Mouse (Mus musculus) activated CD4-positive, CD25-positive, alpha-beta regulatory T cell, adult 4 months (primary cell): Measurements from ENCODE around the gene Gstt4. TPM values are rescaled to one million over a fixed set of nuclear protein-coding genes. Genes with fewer than 3 reads are reported as not detected.
A peak's percentile ranks its signal among the peaks of the same experiment; 100 is the strongest.

Experiments used
- ATAC-seq: one replicate; pipeline ENCODE4 v1.8.0; 2017
- polyA plus RNA-seq, 2 experiments: library from polyadenylated mRNA; unstranded; fragments of 100-300 nt; shearing (Covaris generic); gene quantifications; one replicate each; pipeline ENCODE4 v1.2.1; 2017

The Gstt4 gene
- polyA plus RNA-seq, 2 experiments from 2014 or later: 0.48 TPM; not detected in 1

- peak; percentile 38 for ATAC-seq
Observed at GRCm38 (mm10) chr10:75835761-75836531, 13.6 kb upstream of the Gstt4 start.

- peak; percentile 47 for ATAC-seq
Observed at GRCm38 (mm10) chr10:75835307-75835706, 13.0 kb upstream of the Gstt4 start.

- ATAC-seq: no peak
Observed at GRCm38 (mm10) chr10:75834721-75835120, 12.4 kb upstream of the Gstt4 start.

- ATAC-seq: no peak
Observed at GRCm38 (mm10) chr10:75834250-75834649, 11.9 kb upstream of the Gstt4 start.

- no peak for ATAC-seq
Observed at GRCm38 (mm10) chr10:75833456-75834080, 11.2 kb upstream of the Gstt4 start.

- no peak for ATAC-seq
Observed at GRCm38 (mm10) chr10:75832272-75832895, 10.0 kb upstream of the Gstt4 start.

- ATAC-seq: no peak
Observed at GRCm38 (mm10) chr10:75830275-75830670, 7.9 kb upstream of the Gstt4 start.

GRCm38 (mm10) chr10:75829529-75830274 lies 7.4 kb upstream of the Gstt4 start:
- no peak for ATAC-seq

GRCm38 (mm10) chr10:75828500-75828931 lies 6.2 kb upstream of the Gstt4 start:
- no peak for ATAC-seq

GRCm38 (mm10) chr10:75827668-75828360 lies 5.5 kb upstream of the Gstt4 start:
- no peak for ATAC-seq

- no peak for ATAC-seq
Observed at GRCm38 (mm10) chr10:75824530-75824929, 2.2 kb upstream of the Gstt4 start.

- no peak for ATAC-seq
Observed at GRCm38 (mm10) chr10:75823782-75824181, 1.4 kb upstream of the Gstt4 start.

- no peak for ATAC-seq
Observed at GRCm38 (mm10) chr10:75819882-75820281, 2.5 kb downstream of the Gstt4 start.

- no peak for ATAC-seq
Observed at GRCm38 (mm10) chr10:75818641-75819040, 3.7 kb downstream of the Gstt4 start.

- ATAC-seq: no peak
Observed at GRCm38 (mm10) chr10:75804217-75804616, 18.1 kb downstream of the Gstt4 start.

- ATAC-seq: peak; percentile 47
Observed at GRCm38 (mm10) chr10:75798176-75798696, 24.1 kb downstream of the Gstt4 start, which contains the start of gene Gstt1. Gene Gstt1 (minus strand): TSS chr10:75798584.

GRCm38 (mm10) chr10:75797619-75798175 lies 24.6 kb downstream of the Gstt4 start:
- ATAC-seq: peak; percentile 63

- no peak for ATAC-seq
Observed at GRCm38 (mm10) chr10:75796731-75797516, 25.4 kb downstream of the Gstt4 start.

- no peak for ATAC-seq
Observed at GRCm38 (mm10) chr10:75794880-75795279, 27.5 kb downstream of the Gstt4 start.

GRCm38 (mm10) chr10:75790773-75791172 lies 31.6 kb downstream of the Gstt4 start:
- ATAC-seq: peak; percentile 49

GRCm38 (mm10) chr10:75789841-75790240 lies 32.5 kb downstream of the Gstt4 start:
- no peak for ATAC-seq
